Mouse (Mus musculus): ENCODE results near the gene Atl1. TPM values are rescaled to one million over a fixed set of nuclear protein-coding genes. Genes with fewer than 3 reads are reported as not detected.

Gene Atl1
- 1.3 and 2.0 TPM in 2 replicates for polyA plus RNA-seq (2012; rRNA removed)

DNA sequence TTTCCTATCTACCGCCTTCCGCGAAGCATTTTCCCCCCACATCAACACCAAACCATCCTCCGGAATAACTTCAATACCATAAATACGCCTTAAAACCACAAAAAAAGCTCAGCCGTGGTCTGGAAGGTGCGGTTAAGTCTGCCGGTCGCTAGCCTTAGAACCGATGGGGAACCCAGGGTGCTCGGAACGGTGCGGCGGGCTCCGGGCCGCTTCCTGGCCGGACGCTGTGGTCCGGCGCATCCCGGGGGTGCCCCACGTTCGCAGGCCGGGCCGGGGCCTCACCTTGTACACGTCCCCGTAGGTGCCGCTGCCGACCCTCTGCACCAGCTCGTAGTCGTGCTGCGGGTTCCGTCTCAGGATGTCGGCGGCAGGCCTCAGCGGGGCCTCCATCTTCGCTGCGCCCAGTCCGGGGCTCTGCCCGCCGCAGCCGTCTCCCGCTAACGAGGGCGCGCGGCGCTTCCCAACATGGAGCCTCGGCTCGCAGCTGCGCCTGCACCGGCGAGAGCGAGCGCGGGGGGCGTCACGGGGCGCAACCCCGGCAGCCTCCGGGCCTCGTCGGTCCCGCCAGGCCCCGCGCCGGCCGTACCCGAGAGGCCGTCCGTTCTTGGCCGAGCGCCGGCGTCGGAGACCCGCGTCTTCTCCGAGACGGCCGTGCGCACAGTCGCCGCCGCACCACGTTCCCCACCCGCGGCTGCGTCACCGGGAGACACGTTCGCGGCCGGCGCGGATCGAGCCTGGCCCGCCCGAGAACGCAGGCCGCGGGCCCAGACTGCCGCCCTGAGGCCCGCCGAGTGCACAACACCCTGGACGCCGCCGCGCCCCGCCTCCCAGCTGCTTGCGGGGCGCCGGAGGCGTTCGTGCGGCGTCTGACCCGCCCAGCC, at the start of gene Atl1, which contains the start of gene Map4k5:
TSS of gene Atl1 (plus strand) at position 244 of the 881 bp plus-strand sequence.
TSS of gene Map4k5 (minus strand) at position 830 of the 881 bp plus-strand sequence.
- peak within 1 kb of the TSS; percentile 98 for H3K4me3 ChIP-seq (replicated peaks; ENCODE audit: extremely low read depth, low read depth, low read length)
- WGBS, result 1% methylated on average over 117 of the region's 118 CpGs
- peak; percentile 19; the same call in 1 of the 2 replicates for TF ChIP-seq CTCF (IDR thresholded peaks at IDR 0.05; ENCODE audit: insufficient read depth, low read length)
- TF ChIP-seq POLR2A (IDR thresholded peaks at IDR 0.05; ENCODE audit: borderline replicate concordance, extremely low read depth, low read depth, low read length), result peak; percentile 49; the same call in 1 of the 2 replicates
- peaks cover 10% of the 10 kb centered on the region for H3K4me1 ChIP-seq (ENCODE audit: control insufficient read depth, insufficient read depth, low read length)
- DNase-seq, result peak; percentile 85

- WGBS, result 72% methylated on average over 19 of the region's 19 CpGs
- TF ChIP-seq CTCF (IDR thresholded peaks at IDR 0.05; ENCODE audit: insufficient read depth, low read length) (no peak), POLR2A (IDR thresholded peaks at IDR 0.05; ENCODE audit: borderline replicate concordance, extremely low read depth, low read depth, low read length) (no peak)
- no peaks in the 10 kb centered on the region for H3K4me1 ChIP-seq (ENCODE audit: control insufficient read depth, insufficient read depth, low read length)
- no peak overlapping the region for H3K4me3 ChIP-seq (replicated peaks; ENCODE audit: extremely low read depth, low read depth, low read length)
- DNase-seq, result no peak
Measured at GRCm38 (mm10) chr12:69843531-69844445, 48.6 kb upstream of the Atl1 start.

- 88% methylated on average over 9 of the region's 9 CpGs for WGBS
- TF ChIP-seq POLR2A (IDR thresholded peaks at IDR 0.05; ENCODE audit: borderline replicate concordance, extremely low read depth, low read depth, low read length) (no peak), CTCF (IDR thresholded peaks at IDR 0.05; ENCODE audit: insufficient read depth, low read length) (no peak)
- no peak for DNase-seq
- Histone ChIP-seq H3K4me3 (replicated peaks; ENCODE audit: extremely low read depth, low read depth, low read length) (no peak overlapping the region), H3K4me1 (ENCODE audit: control insufficient read depth, insufficient read depth, low read length) (no peaks in the 10 kb centered on the region)
Measured at GRCm38 (mm10) chr12:69845722-69846121, 46.7 kb upstream of the Atl1 start.

DNA sequence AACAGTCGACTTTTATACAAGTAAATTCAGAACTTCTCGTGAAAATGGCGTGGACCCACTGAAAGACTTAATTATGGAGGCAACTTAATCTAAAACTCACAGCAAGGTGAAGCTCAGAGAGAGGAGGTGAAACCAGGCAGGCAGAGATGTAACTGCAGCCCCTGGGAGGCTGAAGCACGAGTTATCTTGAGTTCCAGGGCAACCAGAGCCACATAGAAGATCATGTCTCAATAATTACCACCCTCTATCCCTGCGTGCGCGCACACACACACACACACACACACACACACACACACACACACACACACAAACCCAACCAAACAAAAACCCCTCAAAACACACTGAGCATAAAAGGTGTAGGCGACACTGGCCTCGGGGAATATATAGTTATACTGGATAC, 45.9 kb upstream of the Atl1 start:
- DNase-seq, result no peak
- 94% methylated on average over 9 of the region's 9 CpGs for WGBS
- TF ChIP-seq CTCF (IDR thresholded peaks at IDR 0.05; ENCODE audit: insufficient read depth, low read length) (no peak), POLR2A (IDR thresholded peaks at IDR 0.05; ENCODE audit: borderline replicate concordance, extremely low read depth, low read depth, low read length) (no peak)
- no peak overlapping the region for H3K4me3 ChIP-seq (replicated peaks; ENCODE audit: extremely low read depth, low read depth, low read length)
- no peaks in the 10 kb centered on the region for H3K4me1 ChIP-seq (ENCODE audit: control insufficient read depth, insufficient read depth, low read length)

DNA sequence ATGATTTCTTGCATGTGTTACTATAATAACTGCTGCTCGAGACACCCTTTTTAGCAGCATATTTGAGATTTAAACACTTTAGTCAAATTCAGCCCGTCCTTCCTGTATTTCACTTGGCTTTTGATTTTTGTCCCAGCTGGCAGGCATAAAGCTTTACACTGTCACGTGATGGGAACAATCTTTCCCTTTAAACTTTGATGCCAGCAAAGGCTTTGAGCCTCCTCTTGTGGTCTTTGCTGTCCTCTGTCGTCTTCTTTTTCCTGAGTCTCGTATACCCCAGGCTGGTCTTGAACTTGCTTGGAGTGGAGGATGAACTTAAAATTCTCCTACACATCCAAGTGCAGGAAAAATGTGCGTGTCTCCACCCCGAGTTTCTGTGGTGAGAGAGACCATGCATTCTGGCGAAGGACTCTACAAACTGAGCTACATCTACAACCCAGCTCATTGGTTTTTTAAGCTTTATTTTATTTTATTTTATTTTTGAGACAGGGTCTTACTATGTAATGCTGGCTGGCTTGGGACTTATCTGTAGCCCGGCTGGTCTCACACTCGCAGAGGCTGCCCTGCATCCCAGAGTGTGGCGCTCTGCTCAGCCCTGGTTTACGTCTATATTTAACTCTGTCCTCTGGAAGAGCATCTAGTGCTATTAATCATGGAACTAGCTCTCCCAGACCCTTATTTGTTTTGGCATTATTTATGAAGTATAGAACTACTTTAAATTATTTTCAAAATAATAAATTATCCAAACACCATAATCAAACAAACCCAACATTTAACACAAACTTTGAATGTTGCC, 44.1 kb upstream of the Atl1 start:
- DNase-seq, result no peak
- WGBS, result 73% methylated on average over 12 of the region's 12 CpGs

GRCm38 (mm10) chr12:69852288-69852687, 40.1 kb upstream of the Atl1 start:
- TF ChIP-seq CTCF (IDR thresholded peaks at IDR 0.05; ENCODE audit: insufficient read depth, low read length) (no peak), POLR2A (IDR thresholded peaks at IDR 0.05; ENCODE audit: borderline replicate concordance, extremely low read depth, low read depth, low read length) (no peak)
- Histone ChIP-seq H3K4me3 (replicated peaks; ENCODE audit: extremely low read depth, low read depth, low read length) (no peak overlapping the region), H3K4me1 (ENCODE audit: control insufficient read depth, insufficient read depth, low read length) (no peaks in the 10 kb centered on the region)
- 86% methylated on average over 9 of the region's 9 CpGs for WGBS
- DNase-seq, result no peak

More for the DNA sequence above, 44.1 kb upstream of the Atl1 start:
- no peak for TF ChIP-seq POLR2A (IDR thresholded peaks at IDR 0.05; ENCODE audit: borderline replicate concordance, extremely low read depth, low read depth, low read length)
- no peak for TF ChIP-seq CTCF (IDR thresholded peaks at IDR 0.05; ENCODE audit: insufficient read depth, low read length)
- no peaks in the 10 kb centered on the region for H3K4me1 ChIP-seq (ENCODE audit: control insufficient read depth, insufficient read depth, low read length)
- H3K4me3 ChIP-seq (replicated peaks; ENCODE audit: extremely low read depth, low read depth, low read length), result no peak overlapping the region

GRCm38 (mm10) chr12:69853387-69853786, 39.0 kb upstream of the Atl1 start:
- H3K4me3 ChIP-seq (replicated peaks; ENCODE audit: extremely low read depth, low read depth, low read length), result no peak overlapping the region
- DNase-seq, result no peak
- no peak for TF ChIP-seq CTCF (IDR thresholded peaks at IDR 0.05; ENCODE audit: insufficient read depth, low read length)
- TF ChIP-seq POLR2A (IDR thresholded peaks at IDR 0.05; ENCODE audit: borderline replicate concordance, extremely low read depth, low read depth, low read length), result no peak

GRCm38 (mm10) chr12:69853942-69854341, 38.5 kb upstream of the Atl1 start:
- no peak for TF ChIP-seq CTCF (IDR thresholded peaks at IDR 0.05; ENCODE audit: insufficient read depth, low read length)
- no peak for TF ChIP-seq POLR2A (IDR thresholded peaks at IDR 0.05; ENCODE audit: borderline replicate concordance, extremely low read depth, low read depth, low read length)
- Histone ChIP-seq H3K4me3 (replicated peaks; ENCODE audit: extremely low read depth, low read depth, low read length) (no peak overlapping the region), H3K4me1 (ENCODE audit: control insufficient read depth, insufficient read depth, low read length) (no peaks in the 10 kb centered on the region)
- no peak for DNase-seq
- WGBS, result 85% methylated on average over 2 of the region's 2 CpGs

More at GRCm38 (mm10) chr12:69853387-69853786, 39.0 kb upstream of the Atl1 start:
- WGBS, result 53% methylated on average over 11 of the region's 11 CpGs
- H3K4me1 ChIP-seq (ENCODE audit: control insufficient read depth, insufficient read depth, low read length), result no peaks in the 10 kb centered on the region

Measured in lung, adult 2 months (tissue).